Mouse (Mus musculus): ENCODE data around the gene Prkcb. TPM values are rescaled to one million over a fixed set of nuclear protein-coding genes. Genes with fewer than 3 reads are reported as not detected.

The Prkcb gene
- polyA plus RNA-seq, 1 experiment from 2014 or later: 6.2 TPM

DNA sequence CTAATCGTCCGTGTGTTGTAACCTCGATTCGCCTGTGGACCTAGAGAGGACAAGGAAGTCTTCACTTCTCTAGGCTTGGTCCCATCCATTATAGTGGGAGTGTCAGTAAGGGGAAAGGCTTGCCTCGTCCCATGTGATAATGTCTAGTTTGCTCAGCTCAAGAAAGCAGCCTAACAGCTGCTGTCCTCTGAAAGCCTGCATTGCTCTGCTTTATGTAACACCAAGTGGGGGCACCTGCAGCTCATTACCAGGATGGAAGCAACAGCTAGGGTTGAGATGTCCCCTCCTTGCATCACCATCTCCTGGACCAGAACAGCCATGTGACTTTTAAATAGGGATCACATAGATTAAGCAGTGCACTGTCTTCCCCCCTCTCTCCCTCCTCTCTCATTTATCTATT, 144.8 kb downstream of the Prkcb start:
- no peak for ATAC-seq (ENCODE audit: extremely low read depth, insufficient number of reproducible peaks, low FRiP score, low TSS enrichment)
- Histone ChIP-seq H3K4me3 (no peak overlapping the region), H3K4me2 (no peak overlapping the region), H3K9ac (no peak overlapping the region), H3K4me1 (peaks cover 19% of the 10 kb centered on the region), H3K36me3 (no peaks in the 10 kb centered on the region), H3K27me3 (replicated peaks) (no peaks in the 10 kb centered on the region), H3K27ac (replicated peaks) (no peak overlapping the region), H3K9me3 (no peaks in the 10 kb centered on the region)
- WGBS: 61% methylated on average over 5 of the region's 5 CpGs

DNA sequence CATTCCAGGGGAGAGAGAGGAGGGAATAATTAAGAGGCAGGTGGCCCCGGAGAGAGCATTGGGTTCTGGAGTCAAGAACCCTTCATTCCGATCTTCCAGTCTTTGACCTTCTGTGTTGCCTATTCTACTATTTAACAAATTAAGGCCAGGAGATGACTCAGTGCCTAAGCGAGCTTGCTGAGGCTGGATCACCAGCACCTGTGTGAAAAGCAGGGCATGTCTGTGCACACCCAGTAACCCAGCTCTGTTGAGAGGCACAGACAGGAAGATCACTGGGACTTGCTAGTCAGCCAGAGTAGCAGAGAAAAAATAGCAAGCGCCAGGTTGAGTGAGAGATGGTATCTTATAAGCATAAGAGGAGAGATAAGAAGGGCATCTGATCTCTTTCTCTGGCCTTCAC, 146.4 kb downstream of the Prkcb start:
- H3K27ac ChIP-seq (replicated peaks): no peak overlapping the region
- H3K4me2 ChIP-seq: no peak overlapping the region
- H3K27me3 ChIP-seq (replicated peaks): no peaks in the 10 kb centered on the region
- 57% methylated on average over 4 of the region's 4 CpGs for WGBS
- no peak for ATAC-seq (ENCODE audit: extremely low read depth, insufficient number of reproducible peaks, low FRiP score, low TSS enrichment)
- H3K4me3 ChIP-seq: no peak overlapping the region
- H3K9me3 ChIP-seq: no peaks in the 10 kb centered on the region
- H3K9ac ChIP-seq: no peak overlapping the region
- H3K36me3 ChIP-seq: no peaks in the 10 kb centered on the region
- H3K4me1 ChIP-seq: peaks cover 19% of the 10 kb centered on the region

DNA sequence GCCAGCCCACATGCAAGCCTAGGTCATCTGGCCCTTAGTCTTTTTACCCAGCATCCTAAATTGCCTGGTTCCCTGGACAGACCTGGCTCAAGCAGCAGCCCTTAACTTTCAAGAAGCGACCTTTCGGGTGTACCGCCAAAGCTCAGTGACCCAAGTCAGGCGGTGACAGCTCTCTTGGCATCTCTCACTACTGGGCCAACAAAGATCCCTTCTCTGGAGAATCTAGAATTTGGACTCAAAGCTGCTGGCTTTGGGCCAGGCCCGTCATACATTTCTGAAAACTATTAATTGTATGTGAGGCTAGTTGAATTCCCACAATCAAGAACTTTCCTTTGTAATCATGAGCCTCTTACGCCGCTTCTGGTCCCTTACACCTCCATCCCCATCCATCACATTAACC, 147.0 kb downstream of the Prkcb start:
- no peak for ATAC-seq (ENCODE audit: extremely low read depth, insufficient number of reproducible peaks, low FRiP score, low TSS enrichment)
- no peaks in the 10 kb centered on the region for H3K27me3 ChIP-seq (replicated peaks)
- H3K4me2 ChIP-seq: no peak overlapping the region
- WGBS: 83% methylated on average over 7 of the region's 7 CpGs
- no peak overlapping the region for H3K27ac ChIP-seq (replicated peaks)
- no peaks in the 10 kb centered on the region for H3K36me3 ChIP-seq
- no peaks in the 10 kb centered on the region for H3K9me3 ChIP-seq
- no peak overlapping the region for H3K4me3 ChIP-seq
- peaks cover 19% of the 10 kb centered on the region for H3K4me1 ChIP-seq
- H3K9ac ChIP-seq: no peak overlapping the region

DNA sequence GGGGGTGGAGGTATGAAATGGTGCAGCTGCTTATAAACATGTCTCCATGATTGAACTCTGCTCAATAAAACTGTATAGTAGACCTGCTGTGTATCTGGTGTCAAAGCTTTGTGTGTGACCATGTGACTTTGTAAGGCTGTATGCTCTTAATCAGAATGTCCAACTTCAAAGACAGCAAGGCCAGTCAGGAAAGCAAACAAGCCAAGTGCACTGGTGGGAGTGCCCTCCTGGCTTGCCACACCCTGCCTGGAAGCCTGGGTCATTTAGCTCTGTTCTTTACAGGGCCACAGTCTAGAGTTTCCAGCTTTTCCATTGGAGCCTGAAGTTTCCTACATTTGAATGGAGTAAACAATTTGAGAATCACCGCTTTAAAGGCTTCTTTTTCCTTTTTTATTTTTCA, 148.8 kb downstream of the Prkcb start:
- no peak for ATAC-seq (ENCODE audit: extremely low read depth, insufficient number of reproducible peaks, low FRiP score, low TSS enrichment)
- H3K4me2 ChIP-seq: no peak overlapping the region
- H3K27me3 ChIP-seq (replicated peaks): no peaks in the 10 kb centered on the region
- no peak overlapping the region for H3K9ac ChIP-seq
- H3K36me3 ChIP-seq: no peaks in the 10 kb centered on the region
- H3K4me3 ChIP-seq: no peak overlapping the region
- H3K4me1 ChIP-seq: peaks cover 19% of the 10 kb centered on the region
- no peaks in the 10 kb centered on the region for H3K9me3 ChIP-seq
- no peak overlapping the region for H3K27ac ChIP-seq (replicated peaks)
- WGBS: 64% methylated on average over 1 of the region's 1 CpGs

DNA sequence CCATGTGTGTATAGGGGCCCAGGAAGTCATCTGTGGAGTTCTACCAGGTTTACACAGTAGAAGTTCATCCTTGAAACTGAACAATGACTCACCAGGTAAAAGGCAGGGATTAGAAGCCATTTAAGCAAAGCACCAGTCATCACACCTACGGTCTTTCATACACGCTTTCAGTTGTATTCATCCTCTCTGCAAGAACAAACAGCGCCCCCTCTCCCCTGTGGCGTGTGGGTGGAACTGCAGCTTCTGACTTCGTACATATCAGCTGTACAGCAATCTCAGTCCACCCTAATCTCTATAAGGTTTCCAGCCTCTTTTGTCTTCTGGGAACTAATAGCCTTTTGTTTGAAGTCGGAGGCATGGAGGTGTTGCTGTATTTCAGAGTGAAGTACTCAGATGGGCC, 156.5 kb downstream of the Prkcb start:
- Histone ChIP-seq H3K36me3 (no peaks in the 10 kb centered on the region), H3K27ac (replicated peaks) (no peak overlapping the region), H3K4me2 (no peak overlapping the region), H3K4me1 (no peaks in the 10 kb centered on the region), H3K9me3 (no peaks in the 10 kb centered on the region), H3K9ac (no peak overlapping the region), H3K4me3 (no peak overlapping the region), H3K27me3 (replicated peaks) (no peaks in the 10 kb centered on the region)
- 51% methylated on average over 6 of the region's 6 CpGs for WGBS
- no peak for ATAC-seq (ENCODE audit: extremely low read depth, insufficient number of reproducible peaks, low FRiP score, low TSS enrichment)

DNA sequence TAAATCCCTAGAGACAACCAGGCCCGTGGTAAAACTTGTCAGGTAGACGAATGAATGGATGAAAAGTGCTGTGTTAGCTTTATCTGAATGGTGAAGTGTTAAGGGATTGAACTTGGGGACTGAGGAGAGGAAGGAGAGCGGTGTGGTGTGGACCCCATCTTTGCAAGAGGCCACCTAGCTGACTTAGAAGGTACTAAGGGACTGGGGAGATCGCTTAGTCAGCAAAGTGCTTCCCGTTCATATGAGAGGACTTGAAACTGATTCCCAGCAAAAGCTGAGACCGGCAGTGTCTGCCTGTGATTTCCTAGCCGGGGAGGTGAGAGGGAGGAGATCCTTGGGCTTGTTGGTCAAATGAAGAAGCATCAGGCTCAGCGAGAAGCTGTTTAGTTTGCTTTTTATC, 164.1 kb downstream of the Prkcb start:
- Histone ChIP-seq H3K4me2 (no peak overlapping the region), H3K27ac (replicated peaks) (no peak overlapping the region), H3K9me3 (no peaks in the 10 kb centered on the region), H3K9ac (no peak overlapping the region), H3K27me3 (replicated peaks) (no peaks in the 10 kb centered on the region), H3K36me3 (no peaks in the 10 kb centered on the region), H3K4me1 (no peaks in the 10 kb centered on the region), H3K4me3 (no peak overlapping the region)
- WGBS: 72% methylated on average over 8 of the region's 8 CpGs
- no peak for ATAC-seq (ENCODE audit: extremely low read depth, insufficient number of reproducible peaks, low FRiP score, low TSS enrichment)

DNA sequence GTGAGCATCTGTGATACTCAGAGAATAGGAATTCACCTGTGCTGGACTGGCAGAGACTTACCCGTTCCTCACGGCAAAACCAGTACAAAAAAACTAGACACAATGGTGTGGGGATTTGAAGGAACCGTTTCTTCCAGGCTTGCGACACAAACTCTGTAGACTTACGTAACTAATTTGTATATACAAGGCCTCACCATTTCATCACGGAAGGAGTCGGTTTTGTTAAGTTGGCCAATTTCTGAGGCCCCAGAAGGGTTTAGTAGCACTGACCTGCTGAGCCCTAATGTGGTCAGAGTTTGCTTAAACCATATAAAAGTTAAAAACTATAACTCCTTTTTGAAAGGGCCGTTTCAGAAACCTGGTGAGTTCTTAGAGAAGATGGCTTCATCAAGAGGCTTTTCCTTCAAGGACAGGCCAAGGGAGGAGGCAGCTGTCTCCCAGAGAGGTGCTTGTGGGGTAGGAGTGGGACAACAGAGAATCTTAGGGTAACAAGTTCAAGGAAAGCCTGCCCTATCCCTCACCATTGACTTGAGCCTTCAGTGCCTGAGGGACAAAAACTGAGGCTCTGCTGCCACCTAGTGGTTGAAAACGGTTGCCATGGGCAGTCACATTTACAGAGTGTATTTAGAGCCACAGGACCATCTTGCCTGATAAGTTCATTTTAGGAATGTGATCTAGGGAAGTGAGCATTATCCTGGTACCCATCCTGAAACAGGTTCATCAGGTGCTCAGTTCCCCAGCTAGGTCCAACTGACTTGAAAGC, 170.8 kb downstream of the Prkcb start:
- Histone ChIP-seq H3K4me1 (no peaks in the 10 kb centered on the region), H3K27me3 (replicated peaks) (no peaks in the 10 kb centered on the region), H3K27ac (replicated peaks) (no peak overlapping the region), H3K9ac (no peak overlapping the region), H3K9me3 (no peaks in the 10 kb centered on the region), H3K36me3 (no peaks in the 10 kb centered on the region), H3K4me3 (no peak overlapping the region), H3K4me2 (no peak overlapping the region)
- 58% methylated on average over 9 of the region's 9 CpGs for WGBS
- ATAC-seq (ENCODE audit: extremely low read depth, insufficient number of reproducible peaks, low FRiP score, low TSS enrichment): no peak

DNA sequence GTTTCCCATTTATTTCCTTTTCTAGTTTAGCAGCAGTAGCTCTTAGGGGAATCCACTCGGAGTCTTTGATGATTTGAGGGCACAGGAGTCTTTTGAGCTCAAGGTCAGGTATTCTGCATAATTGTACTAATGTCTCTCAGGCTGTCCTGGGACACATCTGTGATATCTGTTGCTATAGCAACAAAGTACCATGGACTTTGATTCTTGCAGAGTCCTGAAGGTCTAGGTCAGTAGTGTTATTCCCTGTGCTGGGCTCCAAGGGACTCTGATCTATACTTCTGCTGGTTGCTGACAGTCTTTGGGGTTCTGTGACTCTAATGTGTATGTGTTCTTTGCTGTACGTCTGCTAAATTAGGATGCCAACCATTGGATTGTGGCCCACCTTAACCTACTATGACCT, 171.5 kb downstream of the Prkcb start:
- Histone ChIP-seq H3K4me3 (no peak overlapping the region), H3K9ac (no peak overlapping the region), H3K9me3 (no peaks in the 10 kb centered on the region), H3K4me2 (no peak overlapping the region), H3K4me1 (no peaks in the 10 kb centered on the region), H3K36me3 (no peaks in the 10 kb centered on the region), H3K27me3 (replicated peaks) (peaks cover 3% of the 10 kb centered on the region; the same call in 1 of the 2 replicates), H3K27ac (replicated peaks) (no peak overlapping the region)
- ATAC-seq (ENCODE audit: extremely low read depth, insufficient number of reproducible peaks, low FRiP score, low TSS enrichment): no peak
- 41% methylated on average over 2 of the region's 2 CpGs for WGBS

DNA sequence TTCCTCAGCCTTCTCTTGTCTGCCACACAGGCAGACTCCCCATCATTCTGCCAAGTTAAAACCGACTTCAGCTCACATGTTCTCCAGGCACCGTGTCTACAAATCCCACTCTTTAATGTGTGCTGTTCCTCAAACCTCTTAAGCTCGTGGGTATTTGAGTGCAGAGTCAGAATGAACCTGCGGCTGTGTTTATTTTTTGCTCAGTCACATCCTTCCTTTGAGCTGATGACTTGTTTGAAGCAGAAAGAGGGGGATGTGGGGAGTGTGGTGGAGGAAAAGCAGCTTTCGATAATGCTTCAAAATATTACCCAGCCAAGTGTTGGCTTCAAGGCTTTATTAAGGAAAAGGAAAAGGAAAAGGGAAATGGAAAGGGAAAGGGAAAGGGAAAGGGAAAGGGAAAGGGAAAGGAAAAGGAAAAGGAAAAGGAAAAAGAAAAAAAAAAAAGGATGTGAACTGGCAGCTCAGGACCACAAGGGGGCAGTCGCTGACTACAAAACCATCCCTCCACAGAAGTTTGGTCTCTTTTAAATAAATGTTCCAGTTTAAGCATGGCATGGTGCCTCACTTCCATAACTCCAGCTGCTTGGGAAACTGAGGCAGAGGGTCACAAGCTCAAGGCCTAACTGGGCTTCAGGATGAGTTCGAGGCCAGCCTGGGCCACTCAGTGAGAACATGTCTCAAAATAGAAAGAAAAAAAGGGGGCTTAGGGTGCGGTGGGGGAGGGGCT, 177.4 kb downstream of the Prkcb start:
- ATAC-seq (ENCODE audit: extremely low read depth, insufficient number of reproducible peaks, low FRiP score, low TSS enrichment): no peak
- H3K27me3 ChIP-seq (replicated peaks): peaks cover 9% of the 10 kb centered on the region; the same call in 1 of the 2 replicates
- 42% methylated on average over 8 of the region's 8 CpGs for WGBS

DNA sequence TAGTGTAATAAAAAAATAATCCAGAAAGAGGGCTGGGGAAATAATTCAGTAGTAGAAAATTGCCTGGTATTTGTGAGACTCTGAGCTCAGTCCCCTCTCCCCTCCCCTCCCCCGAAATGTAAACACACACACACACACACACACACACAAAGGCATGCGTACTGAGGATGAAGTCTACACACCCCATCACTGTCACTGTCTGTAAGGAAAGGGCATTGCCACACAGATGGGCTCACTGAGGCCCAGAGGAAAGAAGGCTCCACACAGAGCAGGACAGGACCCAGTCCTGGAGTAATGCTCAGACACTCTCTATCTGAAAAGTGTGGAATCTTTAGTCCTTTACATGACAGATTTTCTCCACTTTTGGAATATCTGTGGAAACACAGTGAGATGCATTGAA, 178.2 kb downstream of the Prkcb start:
- H3K4me3 ChIP-seq: no peak overlapping the region
- H3K27ac ChIP-seq (replicated peaks): no peak overlapping the region
- H3K9me3 ChIP-seq: no peaks in the 10 kb centered on the region
- no peak overlapping the region for H3K9ac ChIP-seq
- peaks cover 4% of the 10 kb centered on the region; the same call in 1 of the 2 replicates for H3K4me1 ChIP-seq
- H3K4me2 ChIP-seq: no peak overlapping the region
- peaks cover 9% of the 10 kb centered on the region; the same call in 1 of the 2 replicates for H3K27me3 ChIP-seq (replicated peaks)
- no peak for ATAC-seq (ENCODE audit: extremely low read depth, insufficient number of reproducible peaks, low FRiP score, low TSS enrichment)
- 79% methylated on average over 2 of the region's 2 CpGs for WGBS
- no peaks in the 10 kb centered on the region for H3K36me3 ChIP-seq

More for the DNA sequence above, 177.4 kb downstream of the Prkcb start:
- Histone ChIP-seq H3K9ac (no peak overlapping the region), H3K4me1 (peaks cover 4% of the 10 kb centered on the region; the same call in 1 of the 2 replicates), H3K9me3 (no peaks in the 10 kb centered on the region), H3K36me3 (no peaks in the 10 kb centered on the region), H3K27ac (replicated peaks) (no peak overlapping the region), H3K4me3 (no peak overlapping the region), H3K4me2 (no peak overlapping the region)

DNA sequence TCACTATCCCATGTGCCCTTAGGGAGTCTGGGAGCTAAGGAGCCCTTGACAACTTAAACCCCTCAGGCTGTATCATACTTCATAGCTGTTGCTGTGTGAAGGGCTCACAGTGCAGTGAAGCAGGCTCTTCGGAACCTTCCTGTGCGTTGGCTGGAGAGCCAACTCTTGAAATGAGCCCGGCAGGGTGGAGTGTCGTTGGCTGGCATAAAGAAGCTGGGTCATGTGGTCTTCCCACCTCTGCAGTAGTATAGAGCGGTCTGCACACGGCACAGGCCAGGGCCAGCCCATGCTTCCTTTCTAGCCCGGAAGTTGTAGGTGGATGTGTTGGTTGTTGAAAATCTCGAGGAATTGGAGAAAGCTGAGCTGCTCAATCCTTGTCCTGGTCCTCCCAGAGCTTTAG, 179.3 kb downstream of the Prkcb start:
- 74% methylated on average over 8 of the region's 8 CpGs for WGBS
- Histone ChIP-seq H3K9ac (no peak overlapping the region), H3K27ac (replicated peaks) (no peak overlapping the region), H3K4me3 (no peak overlapping the region), H3K4me2 (no peak overlapping the region), H3K27me3 (replicated peaks) (peaks cover 9% of the 10 kb centered on the region; the same call in 1 of the 2 replicates), H3K4me1 (peaks cover 4% of the 10 kb centered on the region; the same call in 1 of the 2 replicates), H3K9me3 (no peaks in the 10 kb centered on the region), H3K36me3 (no peaks in the 10 kb centered on the region)
- no peak for ATAC-seq (ENCODE audit: extremely low read depth, insufficient number of reproducible peaks, low FRiP score, low TSS enrichment)
